Mouse (Mus musculus): ENCODE measurements at regions not wholly inside any gene's neighbourhood (a gene's known extent, or its start where the extent isn't known, plus 50 kb on each side); places are given as distances from the start of the nearest gene placed in this dataset.
A peak's percentile ranks its signal among the peaks of the same experiment; 100 is the strongest.

DNA sequence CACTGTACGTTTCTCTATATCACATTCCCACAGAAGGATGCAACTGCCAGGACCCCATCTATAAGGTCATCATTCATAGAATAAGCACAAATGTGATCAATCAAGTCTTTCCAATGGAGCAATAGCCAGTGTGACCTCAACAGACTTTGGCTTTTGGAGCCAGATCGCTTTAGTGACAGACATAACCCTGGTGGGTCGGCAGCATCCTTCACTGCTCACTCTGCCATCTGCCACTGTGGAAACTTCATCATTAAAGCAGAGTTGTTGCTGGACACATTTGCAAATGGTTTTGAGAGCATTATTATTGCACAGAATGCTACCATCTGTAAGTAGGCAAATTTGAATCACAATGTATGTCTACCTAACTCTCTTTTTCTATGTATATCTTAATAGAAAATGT lies 212.9 kb upstream of the Gk2 start:
- DNase-seq (ENCODE audit: low spot score in 2 of 2) = no peak

DNA sequence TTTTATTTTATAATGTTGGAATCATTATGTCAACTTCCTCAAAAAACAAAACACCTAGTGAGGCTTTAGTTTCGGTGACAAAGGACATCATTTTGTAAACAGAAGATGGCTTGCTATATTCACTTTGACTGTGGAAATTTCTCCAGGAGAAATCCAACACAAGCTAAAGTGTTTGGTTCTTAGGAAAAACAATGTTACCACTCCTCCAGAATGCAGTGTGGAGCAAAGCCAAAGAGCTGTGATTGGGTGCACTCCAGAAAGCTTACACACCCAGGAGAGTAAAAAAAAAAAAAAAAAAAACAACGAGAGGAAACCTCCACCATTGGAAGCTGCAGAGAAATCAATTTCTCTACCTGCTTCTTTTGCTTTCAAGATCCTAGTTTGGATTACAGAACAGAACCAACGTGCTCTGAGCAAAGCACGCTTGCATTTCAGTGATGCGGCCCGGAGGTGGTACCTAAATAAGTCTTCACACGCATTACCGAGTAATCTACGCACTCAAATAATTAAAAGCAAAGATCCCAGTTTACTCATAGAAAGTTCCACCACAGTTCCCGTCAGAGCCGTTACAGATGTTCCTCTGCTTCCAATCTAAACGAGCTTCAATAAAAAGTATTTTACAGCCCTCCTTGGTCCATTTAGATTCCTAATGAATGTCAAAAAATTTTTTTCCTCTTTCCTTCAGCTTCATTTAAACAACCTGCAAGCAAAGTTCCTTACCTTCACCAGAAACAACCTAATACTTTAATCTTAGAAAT lies 199.5 kb upstream of the Gk2 start:
- DNase-seq (ENCODE audit: low spot score in 2 of 2) = no peak

DNA sequence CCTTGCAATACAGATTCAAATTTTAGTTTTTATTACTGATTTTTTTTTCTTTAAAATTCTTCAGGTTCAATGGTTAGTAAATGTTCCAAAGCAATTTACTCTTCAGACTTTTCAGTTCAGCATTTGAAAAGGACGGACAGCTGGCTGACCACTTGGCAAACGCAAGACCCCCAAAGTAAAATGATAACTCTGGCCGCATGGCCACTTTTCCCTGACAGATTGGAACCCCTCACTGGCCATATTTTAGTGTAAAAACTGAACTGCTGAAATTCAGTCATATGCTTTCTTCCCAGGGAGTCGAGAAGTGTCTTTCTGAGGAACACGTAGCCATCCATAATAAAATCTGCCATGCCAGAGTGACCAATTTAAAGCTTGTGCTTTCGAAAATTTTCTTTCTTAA lies 198.4 kb upstream of the Gk2 start:
- DNase-seq (ENCODE audit: low spot score in 2 of 2) = no peak

- no peak for DNase-seq (ENCODE audit: low spot score in 2 of 2)
These were observed 197.6 kb upstream of the Gk2 start for GRCm38 (mm10) chr5:97654414-97654813.

DNA sequence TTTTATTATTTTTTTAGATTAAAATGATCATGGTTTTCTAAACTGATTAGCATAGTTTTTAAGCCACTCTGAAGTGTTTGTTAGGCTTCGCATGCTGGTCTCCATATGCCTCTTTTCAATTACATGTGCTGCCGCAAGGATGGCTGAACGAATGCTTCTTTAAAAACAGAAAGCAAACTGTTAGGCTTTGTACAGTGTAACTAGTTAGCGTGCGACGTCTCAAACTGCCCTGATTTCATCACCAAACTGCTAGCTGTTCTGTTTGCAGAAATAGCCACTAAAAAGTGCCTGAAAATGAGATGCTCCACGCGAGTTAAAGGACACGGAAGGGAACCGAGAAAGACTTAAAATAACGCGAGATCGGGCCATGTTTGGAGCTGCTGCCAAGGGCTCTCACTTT lies 185.4 kb upstream of the Gk2 start:
- DNase-seq (ENCODE audit: low spot score in 2 of 2) = no peak

GRCm38 (mm10) chr5:97641646-97642045 lies 184.8 kb upstream of the Gk2 start:
- no peak for DNase-seq (ENCODE audit: low spot score in 2 of 2)

GRCm38 (mm10) chr5:97636357-97636756 lies 179.5 kb upstream of the Gk2 start:
- no peak for DNase-seq (ENCODE audit: low spot score in 2 of 2)

- DNase-seq (ENCODE audit: low spot score in 2 of 2) = no peak
These were observed 176.9 kb upstream of the Gk2 start for GRCm38 (mm10) chr5:97633766-97634165.

- DNase-seq (ENCODE audit: low spot score in 2 of 2) = no peak
These were observed 176.0 kb upstream of the Gk2 start for GRCm38 (mm10) chr5:97632791-97633190.

DNA sequence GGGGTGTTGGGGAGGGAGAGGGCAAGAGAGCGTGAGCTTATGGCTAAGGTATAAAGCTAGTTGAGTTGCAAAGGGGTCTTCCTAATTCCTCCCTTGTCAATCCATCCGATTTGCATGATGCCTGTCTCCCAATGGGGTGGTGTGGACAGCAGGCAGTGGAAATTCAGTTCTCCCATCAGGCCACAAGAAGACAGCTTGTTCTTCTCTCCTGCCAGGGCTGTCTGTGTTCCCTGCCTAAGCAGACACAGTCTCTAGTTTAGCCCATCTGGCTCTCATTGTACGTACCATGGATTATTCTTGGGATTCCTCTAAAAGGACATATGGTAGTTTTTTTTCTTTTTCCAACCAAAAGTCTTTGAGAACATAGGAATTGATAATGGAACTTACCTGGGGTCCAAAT lies 168.4 kb upstream of the Gk2 start:
- DNase-seq (ENCODE audit: low spot score in 2 of 2) = no peak

GRCm38 (mm10) chr5:97619890-97620289 lies 163.1 kb upstream of the Gk2 start:
- no peak for DNase-seq (ENCODE audit: low spot score in 2 of 2)

- no peak for DNase-seq (ENCODE audit: low spot score in 2 of 2)
These were observed 161.6 kb upstream of the Gk2 start for GRCm38 (mm10) chr5:97618411-97618810.

- DNase-seq (ENCODE audit: low spot score in 2 of 2) = peak in 1 of 2 experiments; percentile 20
These were observed 145.4 kb upstream of the Gk2 start for GRCm38 (mm10) chr5:97602176-97602575.

GRCm38 (mm10) chr5:97601384-97601783 lies 144.6 kb upstream of the Gk2 start:
- no peak for DNase-seq (ENCODE audit: low spot score in 2 of 2)

- DNase-seq (ENCODE audit: low spot score in 2 of 2) = no peak
These were observed 141.9 kb upstream of the Gk2 start for GRCm38 (mm10) chr5:97598741-97599140.

- DNase-seq (ENCODE audit: low spot score in 2 of 2) = no peak
These were observed 139.1 kb upstream of the Gk2 start for GRCm38 (mm10) chr5:97595916-97596315.

DNA sequence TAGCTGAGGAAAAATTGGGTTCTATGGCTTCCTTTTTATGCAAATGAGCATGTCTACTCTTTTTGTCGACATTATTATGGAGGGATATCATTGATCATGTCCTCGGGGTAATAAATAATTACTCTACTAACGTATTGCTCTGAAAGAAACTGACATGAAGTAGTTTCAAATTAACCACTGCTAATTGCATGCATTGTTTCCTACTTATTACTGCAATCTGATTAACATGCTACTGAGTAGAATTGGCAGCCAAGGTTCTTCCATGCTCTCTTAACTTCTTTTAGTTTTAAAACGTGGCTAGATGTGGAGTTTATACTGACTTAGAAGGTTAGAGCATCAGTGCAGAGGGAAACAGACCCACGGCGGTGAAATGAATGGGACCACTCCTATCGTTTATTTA lies 137.3 kb upstream of the Gk2 start:
- no peak for DNase-seq (ENCODE audit: low spot score in 2 of 2)

DNA sequence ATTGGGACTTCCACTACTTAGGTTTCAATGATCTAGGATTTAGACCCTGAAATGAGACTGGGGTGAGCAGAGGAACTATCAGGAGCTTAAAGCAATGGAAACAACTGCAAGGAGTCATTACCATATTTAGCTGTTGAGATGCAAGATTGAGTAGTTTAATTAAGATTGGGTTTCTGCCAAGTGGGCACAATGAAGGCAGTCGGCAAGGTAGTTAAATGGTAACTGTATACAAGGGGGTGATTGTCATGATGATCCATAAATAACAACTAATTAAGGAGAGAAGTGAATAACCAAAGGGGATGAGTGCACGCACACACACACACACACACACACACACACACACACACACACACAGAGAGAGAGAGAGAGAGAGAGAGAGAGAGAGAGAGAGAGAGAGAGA lies 125.7 kb upstream of the Gk2 start:
- DNase-seq (ENCODE audit: low spot score in 2 of 2) = no peak

DNA sequence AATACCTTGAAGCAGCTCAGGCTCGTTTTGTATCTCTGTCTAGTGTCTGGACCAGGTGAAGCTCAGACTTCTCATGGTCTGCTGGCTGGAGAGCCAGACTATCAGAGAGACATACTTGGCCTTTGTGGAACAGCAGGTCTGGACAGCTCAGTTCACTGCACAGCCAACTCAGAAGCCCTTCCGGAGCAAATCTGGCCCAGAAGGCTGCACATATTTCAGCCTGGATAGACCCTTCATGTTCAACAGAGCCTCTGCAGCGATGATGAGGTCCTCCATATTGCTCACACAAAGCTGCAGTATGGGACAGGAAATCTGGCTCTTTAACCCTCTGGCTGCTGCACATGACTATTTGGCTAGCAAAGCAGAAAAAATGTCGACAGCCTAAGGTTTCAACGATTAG lies 108.7 kb upstream of the Gk2 start:
- no peak for DNase-seq (ENCODE audit: low spot score in 2 of 2)

DNA sequence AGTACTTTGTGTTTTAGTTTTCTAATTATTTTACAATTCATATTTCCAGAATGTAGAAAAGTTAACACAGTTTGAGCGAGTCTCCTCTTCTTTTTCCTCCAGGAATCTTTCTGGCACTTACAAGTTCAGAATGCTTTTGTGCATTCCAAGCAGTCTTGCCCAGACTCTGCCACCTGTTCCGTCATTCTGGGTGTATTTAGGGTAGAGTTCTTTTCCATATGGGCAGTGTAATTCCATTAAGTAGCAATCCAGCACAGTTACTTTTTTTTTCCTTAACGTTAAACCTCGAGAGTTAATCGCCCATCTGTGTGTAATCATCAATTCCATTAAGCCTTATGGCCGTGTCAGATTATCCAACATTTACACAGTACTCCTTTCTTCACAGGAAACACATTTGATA lies 106.9 kb upstream of the Gk2 start:
- DNase-seq (ENCODE audit: low spot score in 2 of 2) = no peak

GRCm38 (mm10) chr5:97554274-97554673 lies 97.5 kb upstream of the Gk2 start:
- DNase-seq (ENCODE audit: low spot score in 2 of 2) = no peak

GRCm38 (mm10) chr5:97553122-97553521 lies 96.3 kb upstream of the Gk2 start:
- peak in 1 of 2 experiments; percentile 11 for DNase-seq (ENCODE audit: low spot score in 2 of 2)

DNA sequence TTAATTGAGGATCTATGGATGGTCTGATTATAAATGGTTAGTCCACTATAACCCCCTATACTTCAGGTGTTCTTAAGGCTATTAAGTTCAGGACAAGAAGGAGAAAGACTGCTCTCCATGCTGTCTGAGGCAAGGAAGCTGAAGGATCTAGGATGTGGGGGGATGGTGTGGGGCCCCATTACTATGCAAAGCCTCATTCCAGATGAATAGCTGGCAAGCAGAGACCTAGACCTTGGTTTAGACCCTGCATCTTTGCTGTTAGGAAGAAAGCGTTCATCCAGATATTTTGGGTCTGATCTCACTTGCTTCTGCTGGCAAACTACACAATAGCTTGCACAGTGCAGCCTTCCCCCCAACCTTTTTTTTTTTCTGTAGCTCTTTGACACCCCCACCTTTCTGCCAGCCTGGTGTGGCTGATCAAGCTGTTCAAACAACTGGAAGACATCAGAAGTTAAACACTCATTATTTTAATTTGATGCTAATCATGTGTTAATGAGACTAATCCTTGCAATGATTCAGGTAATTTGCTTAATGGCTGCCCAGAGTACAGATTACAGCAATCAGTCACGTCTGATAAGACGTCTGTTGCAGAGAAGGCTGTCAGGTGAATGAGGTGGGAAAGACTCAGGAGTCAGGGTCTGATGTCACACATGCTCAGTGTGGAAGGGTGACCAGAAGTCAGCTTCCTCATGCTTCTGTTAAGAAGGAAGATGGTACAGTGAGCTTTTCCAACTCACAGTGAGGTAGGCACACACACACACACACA lies 80.9 kb upstream of the Gk2 start:
- DNase-seq (ENCODE audit: low spot score in 2 of 2) = no peak

Data from gastrocnemius, postnatal 4 days (tissue).